ENCODE assay signal across 13 mouse cellular contexts in the genomic region with DNA sequence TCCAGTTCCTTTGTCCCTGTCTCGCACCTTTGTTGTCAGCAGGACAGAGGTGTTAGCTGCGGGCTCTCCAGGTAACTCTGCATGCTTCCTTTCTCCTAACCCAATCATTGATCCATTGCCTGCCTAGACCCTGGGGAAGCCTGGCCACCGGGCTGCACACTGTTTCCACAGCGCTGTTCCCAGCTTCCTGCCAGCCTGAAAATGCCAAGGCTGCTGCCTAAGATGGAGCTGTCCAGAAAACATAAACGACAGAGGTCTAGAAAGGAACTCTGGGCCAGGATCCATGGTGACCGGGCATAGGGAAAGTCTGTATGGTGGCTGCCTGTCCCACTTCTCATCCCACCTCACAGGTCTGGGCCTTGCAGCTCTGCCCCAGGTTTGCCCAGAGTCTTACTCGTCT.
"Had no signal": no experiment of that assay in that cellular context is flagged by ENCODE, and none has a peak within 500 bp of the region (broad histone marks: within the 10 kb centered on the region; RNA-seq: fewer than 3 reads in every experiment).

No protein-coding gene starts in this region.

- H3K9ac ChIP-seq: limb, embryonic 15.5 days; liver, embryonic 12.5 days; lung, embryonic 15.5 days had no signal

- H3K9me3 ChIP-seq: limb, embryonic 15.5 days; liver, embryonic 12.5 days; lung, embryonic 15.5 days; megakaryocyte, embryonic 14.5 days had no signal

- DNase-seq: kidney, adult 9 months; kidney, postnatal 10 days; kidney, postnatal 4 days; layer of hippocampus, postnatal 36 days; lung, postnatal 14 days; right cerebral cortex, postnatal 25 days; thymus, postnatal 36 days had no signal

- ATAC-seq: liver, embryonic 12.5 days had no signal

- H3K27ac ChIP-seq: limb, embryonic 15.5 days; liver, embryonic 12.5 days; lung, embryonic 15.5 days; macrophage had no signal

- H3K36me3 ChIP-seq: limb, embryonic 15.5 days; liver, embryonic 12.5 days; lung, embryonic 15.5 days had no signal

- H3K27me3 ChIP-seq: limb, embryonic 15.5 days; lung, embryonic 15.5 days had no signal

- H3K4me3 ChIP-seq: limb, embryonic 15.5 days; liver, embryonic 12.5 days; lung, embryonic 15.5 days; megakaryocyte, embryonic 14.5 days had no signal

- H3K4me2 ChIP-seq: limb, embryonic 15.5 days; liver, embryonic 12.5 days; lung, embryonic 15.5 days; midbrain, embryonic 11.5 days had no signal
